Mouse (Mus musculus) frontal cortex, postnatal 10 days (tissue): Measurements from ENCODE around the gene Gadl1.
A peak's percentile ranks its signal among the peaks of the same experiment; 100 is the strongest.

ENCODE experiments used
- DNase-seq, 2 experiments: peaks; one replicate each; pipeline ENCODE4 v3.0.0; 2022; ENCODE audit warnings: low spot score in 2 of 2, mixed read lengths in 1 of 2

The Gadl1 gene

GRCm38 (mm10) chr9:115936350-115936749, 27.1 kb downstream of the Gadl1 start:
- DNase-seq: no peak

GRCm38 (mm10) chr9:115937915-115938314, 28.7 kb downstream of the Gadl1 start:
- no peak for DNase-seq

- no peak for DNase-seq
Measured at GRCm38 (mm10) chr9:115939420-115939819, 30.2 kb downstream of the Gadl1 start.

- no peak for DNase-seq
Measured at GRCm38 (mm10) chr9:115941171-115941570, 31.9 kb downstream of the Gadl1 start.

- DNase-seq: no peak
Measured at GRCm38 (mm10) chr9:115942486-115942885, 33.2 kb downstream of the Gadl1 start.

GRCm38 (mm10) chr9:115942989-115943388, 33.7 kb downstream of the Gadl1 start:
- peak; percentile 21 to 32 for DNase-seq

- DNase-seq: no peak
Measured at GRCm38 (mm10) chr9:115943577-115944320, 34.5 kb downstream of the Gadl1 start.

- DNase-seq: no peak
Measured at GRCm38 (mm10) chr9:115965056-115965455, 55.8 kb downstream of the Gadl1 start.

- no peak for DNase-seq
Measured at GRCm38 (mm10) chr9:115966116-115966515, 56.9 kb downstream of the Gadl1 start.

- DNase-seq: peak; percentile 18
Measured at GRCm38 (mm10) chr9:115966746-115967145, 57.5 kb downstream of the Gadl1 start.

GRCm38 (mm10) chr9:115967638-115968037, 58.4 kb downstream of the Gadl1 start:
- DNase-seq: no peak

GRCm38 (mm10) chr9:115976901-115977300, 67.6 kb downstream of the Gadl1 start:
- no peak for DNase-seq

- DNase-seq: no peak
Measured at GRCm38 (mm10) chr9:115977598-115978240, 68.5 kb downstream of the Gadl1 start.

GRCm38 (mm10) chr9:115978478-115978877, 69.2 kb downstream of the Gadl1 start:
- no peak for DNase-seq

GRCm38 (mm10) chr9:115990661-115991060, 81.4 kb downstream of the Gadl1 start:
- DNase-seq: no peak

GRCm38 (mm10) chr9:115994772-115995171, 85.5 kb downstream of the Gadl1 start:
- no peak for DNase-seq

- DNase-seq: no peak
Measured at GRCm38 (mm10) chr9:115995856-115996560, 86.8 kb downstream of the Gadl1 start.

GRCm38 (mm10) chr9:115998383-115998782, 89.1 kb downstream of the Gadl1 start:
- DNase-seq: no peak

- no peak for DNase-seq
Measured at GRCm38 (mm10) chr9:115999361-115999990, 90.2 kb downstream of the Gadl1 start.

- DNase-seq: no peak
Measured at GRCm38 (mm10) chr9:116013911-116014310, 104.7 kb downstream of the Gadl1 start.

GRCm38 (mm10) chr9:116016221-116016620, 107.0 kb downstream of the Gadl1 start:
- no peak for DNase-seq

GRCm38 (mm10) chr9:116017091-116017490, 107.8 kb downstream of the Gadl1 start:
- no peak for DNase-seq
